Mouse (Mus musculus) heart, embryonic 16.5 days (tissue): ENCODE data around the gene Xpo1. TPM values are rescaled to one million over a fixed set of nuclear protein-coding genes. Genes with fewer than 3 reads are reported as not detected.
"Not testable (repeated sequence)": the region's sequence is repeated elsewhere in the genome, so short reads cannot be mapped to it uniquely, and the experiment has no call there.

Experiments used
- ATAC-seq: fragments of 200-750 bp; cut with Nextera tagmentation; replicated peaks from 2 replicates; pipeline ENCODE4 v1.8.0; 2017; ENCODE audit warnings: moderate number of reproducible peaks; ENCODE audit not compliant: insufficient read depth, low FRiP score; ENCODE audit errors: extremely low read depth
- H3K27ac ChIP-seq: fragments of 300-500 bp; sonication (generic); 2 replicates; pipeline ENCODE4 v1.5.1; 2014; ENCODE audit warnings: mild to moderate bottlenecking, low read length, control low read depth, moderate library complexity
- H3K27me3 ChIP-seq: fragments of 300-500 bp; sonication (generic); 2 replicates; pipeline ENCODE4 v1.6.1; 2014; ENCODE audit warnings: low read length, mixed read lengths; ENCODE audit not compliant: control insufficient read depth, insufficient read depth
- H3K36me3 ChIP-seq: fragments of 300-500 bp; sonication (generic); 2 replicates; pipeline ENCODE4 v1.6.1; 2014; ENCODE audit not compliant: control insufficient read depth, insufficient read depth
- H3K4me1 ChIP-seq: fragments of 300-500 bp; sonication (generic); 2 replicates; pipeline ENCODE4 v1.6.1; 2014; ENCODE audit warnings: low read length, mixed read lengths; ENCODE audit not compliant: control insufficient read depth, insufficient read depth
- H3K4me2 ChIP-seq: fragments of 300-500 bp; sonication (generic); 2 replicates; pipeline ENCODE4 v1.6.1; 2014; ENCODE audit warnings: low read depth, mild to moderate bottlenecking, control low read depth, low read length
- H3K4me3 ChIP-seq: fragments of 300-500 bp; sonication (generic); 2 replicates; pipeline ENCODE4 v1.5.1; 2014; ENCODE audit warnings: mild to moderate bottlenecking, control low read depth, low read length
- H3K9ac ChIP-seq: fragments of 300-500 bp; sonication (generic); 2 replicates; pipeline ENCODE4 v1.6.1; 2014; ENCODE audit warnings: low read length, control low read depth
- H3K9me3 ChIP-seq: fragments of 300-500 bp; sonication (generic); replicated peaks from 2 replicates; pipeline ENCODE4 v1.6.1; 2016; ENCODE audit warnings: low read length; ENCODE audit not compliant: control insufficient read depth
- WGBS: fragments of 180-500 bp; shearing (Covaris S2); extraction: QIAGEN DNeasy Blood & Tissue Kit; methylation state at CpG from one replicate; pipeline ENCODE4 v1.1.7; 2014; 5-methylcytosine and 5-hydroxymethylcytosine counted together
- polyA plus RNA-seq: library from polyadenylated mRNA; unstranded; fragments of >200 nt; fragmentation: Nextera tagmentation; extraction: Ambion mirVana; gene quantifications from 2 replicates; pipeline ENCODE4 v1.2.1, GENCODE M21; 2015

Gene Xpo1
- polyA plus RNA-seq, 1 experiment from 2014 or later, result 49.5 TPM

DNA sequence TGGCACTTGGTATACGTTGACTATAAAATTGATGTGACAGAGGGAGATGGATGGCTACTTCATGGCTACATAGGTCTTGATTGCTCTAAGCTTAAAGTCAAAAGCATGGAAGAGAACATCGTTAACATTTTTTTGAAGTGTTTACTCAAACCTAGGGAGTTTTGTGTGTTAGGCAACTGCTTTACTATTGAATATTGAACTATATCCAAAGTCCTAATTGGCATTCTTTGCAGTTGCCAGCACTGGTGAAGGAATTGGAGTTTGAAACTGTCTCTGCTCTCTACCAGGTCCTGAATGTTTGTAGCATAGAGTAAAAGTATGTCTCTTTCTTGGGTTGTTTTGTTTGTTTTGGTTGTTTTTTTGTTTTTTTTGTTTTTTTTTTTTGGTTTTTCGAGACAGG lies 19.9 kb downstream of the Xpo1 start:
- no peaks in the 10 kb centered on the region for H3K9me3 ChIP-seq
- 0 out of 2 replicates have a peak, but pooled peaks cover 2% of the 10 kb centered on the region for H3K4me1 ChIP-seq
- no peak overlapping the region for H3K4me3 ChIP-seq
- no peak for ATAC-seq
- H3K27ac ChIP-seq, result no peak overlapping the region
- no peak overlapping the region for H3K9ac ChIP-seq
- peaks cover 54% of the 10 kb centered on the region for H3K36me3 ChIP-seq
- H3K4me2 ChIP-seq, result no peak overlapping the region
- WGBS, result 76% methylated on average over 3 of the region's 3 CpGs
- no peaks in the 10 kb centered on the region for H3K27me3 ChIP-seq

DNA sequence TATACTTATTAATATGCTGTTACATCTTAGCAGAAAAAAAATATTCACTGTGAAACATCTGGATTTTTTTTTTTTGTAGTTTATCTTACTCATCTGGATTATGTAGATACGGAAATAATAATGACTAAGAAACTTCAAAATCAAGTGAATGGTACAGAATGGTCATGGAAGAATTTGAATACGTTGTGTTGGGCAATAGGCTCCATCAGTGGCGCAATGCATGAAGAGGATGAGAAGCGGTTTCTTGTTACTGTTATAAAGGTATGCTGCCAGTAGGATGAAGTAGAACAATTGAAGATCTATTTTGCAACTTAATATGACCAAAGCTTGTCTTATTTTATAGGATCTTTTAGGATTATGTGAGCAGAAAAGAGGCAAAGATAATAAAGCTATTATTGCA lies 28.6 kb downstream of the Xpo1 start:
- Histone ChIP-seq H3K4me1 (no peaks in the 10 kb centered on the region), H3K9ac (no peak overlapping the region), H3K27ac (no peak overlapping the region), H3K4me3 (no peak overlapping the region), H3K9me3 (no peaks in the 10 kb centered on the region), H3K4me2 (no peak overlapping the region), H3K36me3 (peaks cover 67% of the 10 kb centered on the region), H3K27me3 (no peaks in the 10 kb centered on the region)
- ATAC-seq, result no peak
- 93% methylated on average over 4 of the region's 4 CpGs for WGBS

DNA sequence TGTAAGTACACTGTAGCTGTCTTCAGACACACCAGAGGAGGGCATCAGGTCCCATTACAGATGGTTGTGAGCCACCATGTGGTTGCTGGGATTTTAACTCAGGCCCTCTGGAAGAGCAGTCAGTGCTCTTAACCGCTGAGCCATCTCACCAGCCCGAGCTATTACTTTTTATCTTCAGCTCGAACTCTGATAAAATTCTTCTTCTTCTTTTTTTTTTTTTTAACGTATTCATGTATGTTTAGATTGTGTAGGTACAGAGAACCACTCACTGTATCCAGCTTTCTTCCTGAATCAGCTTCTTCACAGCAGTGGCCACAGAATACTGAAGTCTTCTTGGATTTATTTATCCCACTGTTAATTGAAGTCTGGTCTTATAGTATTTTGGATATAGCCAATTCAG lies 33.0 kb downstream of the Xpo1 start:
- H3K4me2 ChIP-seq, ATAC-seq, H3K4me1 ChIP-seq, H3K27ac ChIP-seq, H3K4me3 ChIP-seq, H3K9ac ChIP-seq, H3K27me3 ChIP-seq, H3K9me3 ChIP-seq: not testable (repeated sequence)
- H3K36me3 ChIP-seq, result peaks cover 72% of the 10 kb centered on the region
- WGBS, result 68% methylated on average over 4 of the region's 4 CpGs

DNA sequence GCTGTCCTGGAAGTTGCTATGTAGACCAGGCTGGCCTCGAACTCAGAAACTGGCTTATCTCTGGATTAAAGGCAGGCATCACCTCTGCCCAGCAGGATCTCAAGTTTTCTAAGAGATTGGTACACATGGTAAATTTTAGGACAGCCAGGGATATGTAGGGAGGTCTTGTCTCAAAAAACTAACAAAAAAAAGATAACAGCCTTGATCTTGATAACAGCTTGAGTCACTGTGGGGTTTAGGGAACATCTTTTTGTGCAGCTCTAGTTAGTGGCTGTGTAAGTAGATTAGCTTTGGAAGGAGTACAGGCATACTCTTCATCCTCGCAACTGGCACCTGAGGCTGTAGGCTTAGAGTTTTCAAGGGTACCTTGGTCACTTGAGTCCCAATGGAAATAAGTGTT lies 41.5 kb downstream of the Xpo1 start:
- Histone ChIP-seq H3K9ac (no peak overlapping the region), H3K36me3 (peaks cover 39% of the 10 kb centered on the region), H3K4me2 (no peak overlapping the region), H3K9me3 (no peaks in the 10 kb centered on the region), H3K4me3 (no peak overlapping the region), H3K27me3 (no peaks in the 10 kb centered on the region), H3K4me1 (no peaks in the 10 kb centered on the region), H3K27ac (no peak overlapping the region)
- ATAC-seq, result no peak
- WGBS, result 99% methylated on average over 2 of the region's 2 CpGs

DNA sequence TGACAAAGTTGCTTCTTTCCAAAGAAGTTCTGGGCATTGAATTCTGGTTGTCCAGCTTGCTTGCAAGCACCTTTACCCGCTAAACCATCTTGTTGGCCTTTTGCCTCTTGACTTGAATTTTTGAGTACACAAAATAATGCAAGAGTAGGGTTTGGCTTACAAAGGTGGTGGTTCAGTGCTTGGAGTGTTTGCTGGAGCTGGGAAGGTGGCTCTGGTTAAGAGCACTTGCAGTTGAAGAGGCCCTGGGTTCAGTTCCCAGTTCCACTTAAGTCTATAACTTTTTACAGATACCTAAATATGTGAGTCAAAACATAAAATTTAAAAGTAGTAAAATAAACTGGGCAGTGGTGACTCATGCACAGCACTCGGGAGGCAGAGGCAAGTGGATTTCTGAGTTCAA lies 42.5 kb downstream of the Xpo1 start:
- Histone ChIP-seq H3K36me3 (peaks cover 31% of the 10 kb centered on the region), H3K27me3 (no peaks in the 10 kb centered on the region), H3K4me1 (no peaks in the 10 kb centered on the region), H3K4me3 (no peak overlapping the region), H3K4me2 (no peak overlapping the region), H3K9me3 (no peaks in the 10 kb centered on the region), H3K9ac (no peak overlapping the region), H3K27ac (no peak overlapping the region)
- no peak for ATAC-seq
- 91% methylated on average over 2 of the region's 2 CpGs for WGBS

DNA sequence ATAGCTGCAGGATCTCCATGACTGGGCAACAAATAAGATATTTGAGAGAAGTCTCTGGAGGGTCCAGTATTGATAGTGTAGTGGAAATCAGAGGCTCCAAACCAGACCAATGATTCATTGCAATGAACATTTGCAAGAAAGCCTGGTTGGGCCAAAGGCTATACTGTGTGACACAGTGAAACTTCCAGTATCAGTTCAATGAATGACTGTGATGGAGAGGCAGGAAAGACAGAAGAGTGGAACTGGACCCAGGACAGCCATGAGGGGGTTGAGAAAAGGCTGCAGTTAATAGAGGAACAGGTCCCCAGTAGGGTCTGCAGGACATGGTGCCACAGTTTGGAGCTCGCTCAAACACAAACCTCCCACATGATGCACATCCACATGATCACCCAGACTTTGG lies 44.1 kb downstream of the Xpo1 start:
- Histone ChIP-seq H3K9me3 (no peaks in the 10 kb centered on the region), H3K27me3 (no peaks in the 10 kb centered on the region), H3K36me3 (peaks cover 19% of the 10 kb centered on the region), H3K4me3 (no peak overlapping the region), H3K9ac (no peak overlapping the region), H3K4me2 (no peak overlapping the region), H3K27ac (no peak overlapping the region), H3K4me1 (no peaks in the 10 kb centered on the region)
- WGBS, result 95% methylated on average over 1 of the region's 1 CpGs
- no peak for ATAC-seq

DNA sequence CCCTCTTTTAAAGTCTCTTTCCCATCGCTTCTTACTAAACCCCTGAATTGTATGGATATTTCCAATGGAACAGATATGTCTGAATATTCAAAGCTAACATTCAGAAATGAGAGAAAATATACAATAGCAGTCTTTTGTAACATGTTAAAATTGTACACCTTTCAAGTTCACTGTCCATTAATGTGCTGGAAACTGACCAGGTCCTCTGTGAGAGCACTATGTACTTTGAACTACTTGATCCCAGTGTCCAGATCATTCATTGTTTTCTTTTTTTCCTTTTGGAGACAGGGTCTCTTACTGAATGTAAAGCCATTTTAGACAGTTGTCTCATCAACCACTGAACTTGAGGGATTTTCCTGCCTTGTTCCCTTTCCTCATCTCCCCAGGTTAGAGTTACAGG lies 47.3 kb downstream of the Xpo1 start:
- H3K9ac ChIP-seq, result no peak overlapping the region
- H3K36me3 ChIP-seq, result no peaks in the 10 kb centered on the region; the same call in 1 of the 2 replicates
- ATAC-seq, result no peak
- 71% methylated on average over 1 of the region's 1 CpGs for WGBS
- H3K27ac ChIP-seq, result no peak overlapping the region
- no peaks in the 10 kb centered on the region for H3K27me3 ChIP-seq
- no peaks in the 10 kb centered on the region for H3K9me3 ChIP-seq
- no peak overlapping the region for H3K4me2 ChIP-seq
- no peak overlapping the region for H3K4me3 ChIP-seq
- 0 out of 2 replicates have a peak, but pooled peaks cover 2% of the 10 kb centered on the region for H3K4me1 ChIP-seq

DNA sequence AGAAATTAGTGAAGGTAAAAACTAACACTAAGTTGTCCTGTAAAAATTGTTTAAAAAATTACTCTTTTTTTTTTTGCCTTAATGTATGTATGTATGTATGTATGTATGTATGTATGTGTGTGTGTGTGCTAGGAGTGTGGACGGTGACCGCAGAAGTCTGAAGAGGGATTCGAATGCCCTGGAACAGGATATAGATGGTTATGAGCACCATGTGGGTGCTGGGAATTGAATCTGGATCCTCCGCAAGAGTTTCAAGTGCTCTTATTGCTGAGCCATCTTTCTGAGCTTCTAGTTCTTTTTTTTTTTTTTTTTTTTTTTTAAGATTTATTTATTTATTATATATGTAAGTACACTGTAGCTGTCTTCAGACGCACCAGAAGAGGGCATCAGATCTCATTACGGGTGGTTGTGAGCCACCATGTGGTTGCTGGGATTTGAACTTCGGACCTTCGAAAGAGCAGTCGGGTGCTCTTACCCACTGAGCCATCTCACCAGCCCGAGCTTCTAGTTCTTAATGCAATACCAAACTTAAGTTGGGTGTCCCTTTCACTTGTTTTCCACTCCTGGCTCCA lies 49.3 kb downstream of the Xpo1 start:
- Histone ChIP-seq H3K4me2 (peak overlapping the region; percentile 81), H3K27ac (peak overlapping the region; percentile 99), H3K4me3 (peak overlapping the region; percentile 95)
- ATAC-seq, H3K4me1 ChIP-seq, H3K27me3 ChIP-seq, H3K9ac ChIP-seq, H3K36me3 ChIP-seq, H3K9me3 ChIP-seq: not testable (repeated sequence)
- WGBS, result 39% methylated on average over 10 of the region's 10 CpGs

DNA sequence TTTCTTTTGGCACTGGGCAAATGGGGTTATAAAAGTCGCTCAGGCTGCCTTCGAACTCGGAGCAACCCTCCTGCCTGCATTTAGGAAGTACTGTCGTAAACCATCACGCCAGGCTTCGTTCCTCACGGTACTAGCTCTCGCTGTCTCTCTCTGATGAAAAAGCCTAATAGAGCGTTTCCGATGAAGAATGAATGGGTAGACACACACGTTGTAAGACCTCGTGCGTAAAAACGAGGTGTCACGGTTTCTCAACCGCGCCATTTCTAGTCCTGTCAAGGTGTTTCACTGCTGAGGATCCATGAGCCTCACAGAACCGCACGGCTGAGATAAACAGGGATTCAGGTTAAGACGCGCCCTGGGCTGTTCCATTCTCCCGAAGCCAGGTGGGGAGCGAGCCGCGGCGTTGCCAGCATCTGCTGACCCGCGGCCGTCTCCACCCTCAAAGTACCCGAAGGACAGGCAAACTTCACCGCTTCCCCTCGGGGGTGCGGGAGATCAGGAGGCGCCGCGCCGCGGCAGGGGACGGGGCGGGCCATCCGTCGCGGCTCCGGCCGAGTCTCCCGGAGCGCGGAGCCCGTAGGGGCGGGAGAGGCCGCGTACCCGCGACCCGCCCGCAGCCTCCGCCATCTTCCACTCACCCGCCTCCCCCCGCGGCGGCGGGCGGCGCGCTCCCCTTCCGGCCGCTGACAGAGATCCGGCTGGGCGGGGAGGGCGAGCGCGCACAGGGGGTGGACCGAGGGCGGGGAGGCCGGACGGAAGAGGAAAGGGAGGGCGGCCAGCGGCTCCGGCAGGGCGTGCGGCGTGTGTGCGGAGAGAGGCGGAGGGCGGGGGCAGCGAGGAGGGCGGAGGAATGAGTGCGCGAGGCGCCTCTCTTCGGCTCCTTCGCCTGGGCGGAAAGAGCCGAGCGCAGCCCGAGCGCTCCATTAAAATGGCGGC lies 50.1 kb downstream of the Xpo1 start:
- WGBS, result under 1% methylated on average over 65 of the region's 98 CpGs
- H3K36me3 ChIP-seq, result no peaks in the 10 kb centered on the region

More for the DNA sequence above, 50.1 kb downstream of the Xpo1 start:
- H3K9me3 ChIP-seq, result no peaks in the 10 kb centered on the region
- no peaks in the 10 kb centered on the region for H3K27me3 ChIP-seq
- H3K4me1 ChIP-seq, result peaks cover 9% of the 10 kb centered on the region
- peak overlapping the region; percentile 81 for H3K4me2 ChIP-seq
- peak; percentile 95 for ATAC-seq
- peak overlapping the region; percentile 97 for H3K9ac ChIP-seq
- H3K4me3 ChIP-seq, result peak overlapping the region; percentile 95
- peak overlapping the region; percentile 99 for H3K27ac ChIP-seq
